Mouse (Mus musculus): ENCODE measurements around the gene Lrrc75a. TPM values are rescaled to one million over a fixed set of nuclear protein-coding genes. Genes with fewer than 3 reads are reported as not detected.

The Lrrc75a gene
- polyA plus RNA-seq, 1 experiment = 109 TPM

DNA sequence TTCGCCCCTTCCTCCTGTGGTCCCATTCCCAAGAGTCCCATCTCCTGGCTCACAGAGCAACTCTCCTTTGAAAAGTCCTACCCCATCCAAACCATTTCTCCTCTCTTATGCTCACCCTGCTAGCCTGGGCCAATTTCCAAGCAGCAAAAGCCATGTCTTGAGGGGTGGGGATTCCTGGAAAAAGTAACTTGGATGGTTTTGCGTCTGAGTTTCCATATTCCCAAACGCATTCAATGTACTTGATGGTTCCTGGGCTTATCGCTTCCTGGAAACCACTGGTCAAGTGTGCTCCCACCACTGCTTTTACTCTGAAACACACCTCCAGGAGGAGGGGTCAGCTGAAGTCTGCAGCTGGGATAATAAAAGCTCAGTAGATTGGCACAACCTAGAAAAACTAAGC lies 9.9 kb downstream of the Lrrc75a start:
- 87% methylated on average over 4 of the region's 4 CpGs for WGBS
- Histone ChIP-seq H3K36me3 (ENCODE audit: control insufficient read depth, insufficient read depth, low read length) (peaks cover 2% of the 10 kb centered on the region), H3K27me3 (ENCODE audit: control insufficient read depth, insufficient read depth, low read length) (no peaks in the 10 kb centered on the region), H3K4me1 (ENCODE audit: control insufficient read depth, insufficient read depth, insufficient read length, low read length) (peaks cover 18% of the 10 kb centered on the region), H3K4me3 (ENCODE audit: low read depth, low read length) (no peak overlapping the region), H3K27ac (ENCODE audit: insufficient read depth, low read depth, low read length) (no peak overlapping the region)
- TF ChIP-seq CTCF (IDR thresholded peaks at IDR 0.05; ENCODE audit: extremely low read depth, insufficient read length, insufficient replicate concordance, low read depth, low read length) (no peak), POLR2A (IDR thresholded peaks at IDR 0.05; ENCODE audit: low read depth, low read length) (no peak)

GRCm38 (mm10) chr11:62637806-62638205 lies 10.5 kb downstream of the Lrrc75a start:
- Histone ChIP-seq H3K4me3 (ENCODE audit: low read depth, low read length) (no peak overlapping the region), H3K4me1 (ENCODE audit: control insufficient read depth, insufficient read depth, insufficient read length, low read length) (peaks cover 14% of the 10 kb centered on the region), H3K27me3 (ENCODE audit: control insufficient read depth, insufficient read depth, low read length) (no peaks in the 10 kb centered on the region), H3K27ac (ENCODE audit: insufficient read depth, low read depth, low read length) (no peak overlapping the region), H3K36me3 (ENCODE audit: control insufficient read depth, insufficient read depth, low read length) (peaks cover 2% of the 10 kb centered on the region)
- TF ChIP-seq CTCF (IDR thresholded peaks at IDR 0.05; ENCODE audit: extremely low read depth, insufficient read length, insufficient replicate concordance, low read depth, low read length) (no peak), POLR2A (IDR thresholded peaks at IDR 0.05; ENCODE audit: low read depth, low read length) (no peak)
- WGBS = 78% methylated on average over 6 of the region's 6 CpGs

GRCm38 (mm10) chr11:62637401-62637800 lies 10.9 kb downstream of the Lrrc75a start:
- no peak for TF ChIP-seq POLR2A (IDR thresholded peaks at IDR 0.05; ENCODE audit: low read depth, low read length)
- Histone ChIP-seq H3K27me3 (ENCODE audit: control insufficient read depth, insufficient read depth, low read length) (no peaks in the 10 kb centered on the region), H3K36me3 (ENCODE audit: control insufficient read depth, insufficient read depth, low read length) (peaks cover 2% of the 10 kb centered on the region), H3K4me1 (ENCODE audit: control insufficient read depth, insufficient read depth, insufficient read length, low read length) (peaks cover 10% of the 10 kb centered on the region), H3K4me3 (ENCODE audit: low read depth, low read length) (no peak overlapping the region), H3K27ac (ENCODE audit: insufficient read depth, low read depth, low read length) (no peak overlapping the region)
- WGBS = 81% methylated on average over 5 of the region's 5 CpGs

DNA sequence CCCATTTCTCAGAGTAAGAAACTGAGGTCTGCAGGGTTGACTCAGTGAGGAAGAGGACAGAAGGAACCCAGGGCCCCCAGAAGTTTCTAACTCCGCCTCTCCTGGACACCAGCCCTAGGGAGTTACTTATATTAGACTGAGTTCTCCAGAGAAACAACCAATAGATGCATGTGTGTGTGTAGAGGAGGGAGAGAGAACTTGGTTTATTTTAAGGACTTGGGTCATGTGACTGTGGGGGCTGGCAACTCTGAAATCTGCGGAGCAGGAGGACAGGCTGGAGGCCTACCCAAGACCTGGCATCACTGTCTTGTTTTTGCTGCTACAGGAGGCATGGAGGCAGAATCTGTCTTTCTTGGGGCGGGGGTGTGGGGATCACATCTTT lies 11.5 kb downstream of the Lrrc75a start:
- H3K4me3 ChIP-seq (ENCODE audit: low read depth, low read length) = no peak overlapping the region
- WGBS = 88% methylated on average over 3 of the region's 3 CpGs

DNA sequence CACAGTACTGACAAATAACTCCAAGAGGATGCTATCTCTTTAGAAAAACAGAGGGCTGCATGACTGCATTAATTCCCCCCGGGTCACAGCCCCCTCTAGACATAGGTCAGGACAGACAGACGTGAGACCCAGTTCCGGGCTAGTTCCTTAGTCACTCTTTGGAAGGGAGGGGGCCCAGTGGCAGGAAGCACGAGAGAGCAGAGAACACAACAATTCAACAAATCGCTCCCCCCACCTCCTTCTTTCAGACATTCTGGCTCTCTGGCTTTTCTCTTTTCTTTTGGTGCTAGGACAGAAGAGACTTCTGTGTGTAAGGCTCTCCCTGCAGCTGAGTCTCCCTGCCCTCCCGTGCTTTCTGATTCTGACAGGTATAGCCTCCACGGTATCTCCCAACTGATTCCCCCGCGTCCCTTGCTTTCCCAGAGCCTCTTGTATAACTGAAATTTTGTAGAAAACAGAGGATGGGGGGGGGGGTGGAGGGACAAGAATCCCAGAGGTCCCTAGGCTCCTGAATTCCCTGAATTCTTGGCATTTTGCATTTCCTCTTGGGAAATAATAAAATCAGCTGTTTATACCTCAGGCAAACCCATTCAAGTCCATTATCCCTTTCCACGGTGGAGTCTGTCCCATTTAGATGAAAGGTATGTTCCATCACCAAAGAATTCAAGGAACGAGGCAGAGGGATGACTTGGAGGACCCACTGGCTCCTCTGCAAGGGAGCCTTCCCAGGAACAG lies 12.1 kb downstream of the Lrrc75a start:
- Histone ChIP-seq H3K4me3 (ENCODE audit: low read depth, low read length) (no peak overlapping the region), H3K27ac (ENCODE audit: insufficient read depth, low read depth, low read length) (no peak overlapping the region), H3K27me3 (ENCODE audit: control insufficient read depth, insufficient read depth, low read length) (no peaks in the 10 kb centered on the region), H3K36me3 (ENCODE audit: control insufficient read depth, insufficient read depth, low read length) (peaks cover 2% of the 10 kb centered on the region), H3K4me1 (ENCODE audit: control insufficient read depth, insufficient read depth, insufficient read length, low read length) (peaks cover 5% of the 10 kb centered on the region; the same call in 1 of the 2 replicates)
- 79% methylated on average over 11 of the region's 11 CpGs for WGBS
- no peak for TF ChIP-seq POLR2A (IDR thresholded peaks at IDR 0.05; ENCODE audit: low read depth, low read length)
- no peak for TF ChIP-seq CTCF (IDR thresholded peaks at IDR 0.05; ENCODE audit: extremely low read depth, insufficient read length, insufficient replicate concordance, low read depth, low read length)

More for the DNA sequence above, 11.5 kb downstream of the Lrrc75a start:
- no peak overlapping the region for H3K27ac ChIP-seq (ENCODE audit: insufficient read depth, low read depth, low read length)
- H3K4me1 ChIP-seq (ENCODE audit: control insufficient read depth, insufficient read depth, insufficient read length, low read length) = peaks cover 7% of the 10 kb centered on the region; the same call in 1 of the 2 replicates
- no peaks in the 10 kb centered on the region for H3K27me3 ChIP-seq (ENCODE audit: control insufficient read depth, insufficient read depth, low read length)
- peaks cover 2% of the 10 kb centered on the region for H3K36me3 ChIP-seq (ENCODE audit: control insufficient read depth, insufficient read depth, low read length)
- TF ChIP-seq CTCF (IDR thresholded peaks at IDR 0.05; ENCODE audit: extremely low read depth, insufficient read length, insufficient replicate concordance, low read depth, low read length) (no peak), POLR2A (IDR thresholded peaks at IDR 0.05; ENCODE audit: low read depth, low read length) (no peak)

GRCm38 (mm10) chr11:62635406-62635805 lies 12.9 kb downstream of the Lrrc75a start:
- peaks cover 2% of the 10 kb centered on the region for H3K36me3 ChIP-seq (ENCODE audit: control insufficient read depth, insufficient read depth, low read length)

DNA sequence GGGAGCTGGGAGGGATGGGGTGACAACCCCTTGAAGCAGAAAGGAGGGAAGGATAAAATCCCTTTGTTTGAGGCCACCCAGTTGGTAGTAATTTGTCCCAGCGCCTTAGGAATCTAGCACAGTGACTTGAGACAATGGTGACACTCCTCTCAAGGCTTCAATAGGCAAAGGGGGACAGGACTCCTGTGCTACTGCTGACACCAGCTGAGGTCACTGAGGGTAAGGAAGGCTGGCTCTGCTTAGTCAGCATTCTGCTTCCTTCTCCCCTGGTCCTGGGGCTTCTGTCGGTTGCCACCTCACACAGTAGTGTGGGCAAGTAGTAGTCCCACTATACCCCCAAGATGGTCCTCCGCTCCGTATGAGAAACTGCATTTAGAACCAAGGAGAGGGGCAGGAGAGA lies 17.2 kb downstream of the Lrrc75a start:
- TF ChIP-seq CTCF (IDR thresholded peaks at IDR 0.05; ENCODE audit: extremely low read depth, insufficient read length, insufficient replicate concordance, low read depth, low read length) = no peak
- no peak for TF ChIP-seq POLR2A (IDR thresholded peaks at IDR 0.05; ENCODE audit: low read depth, low read length)
- no peaks in the 10 kb centered on the region; the same call in 1 of the 2 replicates for H3K36me3 ChIP-seq (ENCODE audit: control insufficient read depth, insufficient read depth, low read length)
- 84% methylated on average over 4 of the region's 4 CpGs for WGBS
- H3K4me1 ChIP-seq (ENCODE audit: control insufficient read depth, insufficient read depth, insufficient read length, low read length) = peaks cover 25% of the 10 kb centered on the region; the same call in 1 of the 2 replicates
- no peak overlapping the region for H3K27ac ChIP-seq (ENCODE audit: insufficient read depth, low read depth, low read length)
- no peaks in the 10 kb centered on the region for H3K27me3 ChIP-seq (ENCODE audit: control insufficient read depth, insufficient read depth, low read length)
- H3K4me3 ChIP-seq (ENCODE audit: low read depth, low read length) = no peak overlapping the region

More at GRCm38 (mm10) chr11:62635406-62635805, 12.9 kb downstream of the Lrrc75a start:
- Histone ChIP-seq H3K4me3 (ENCODE audit: low read depth, low read length) (no peak overlapping the region), H3K4me1 (ENCODE audit: control insufficient read depth, insufficient read depth, insufficient read length, low read length) (peaks cover 12% of the 10 kb centered on the region; the same call in 1 of the 2 replicates), H3K27me3 (ENCODE audit: control insufficient read depth, insufficient read depth, low read length) (no peaks in the 10 kb centered on the region), H3K27ac (ENCODE audit: insufficient read depth, low read depth, low read length) (no peak overlapping the region)
- TF ChIP-seq CTCF (IDR thresholded peaks at IDR 0.05; ENCODE audit: extremely low read depth, insufficient read length, insufficient replicate concordance, low read depth, low read length) = no peak
- 78% methylated on average over 3 of the region's 3 CpGs for WGBS

Data from small intestine, adult 2 months (tissue).